Comparison of ENCODE assay signal across 8 mouse cellular contexts in genomic region chr1:190979100-190979563, GRCm38 (mm10). TPM values are rescaled to one million over a fixed set of nuclear protein-coding genes. Genes with fewer than 3 reads are reported as not detected.
DNase-seq lines count a peak whose midpoint lies in the region; ATAC-seq and TF ChIP-seq lines count a peak whose summit lies in the region.

Gene Vash2, minus strand, starts transcription at chr1:190979296.

- TF ChIP-seq POLR2A in thymus, adult 2 months (IDR thresholded peaks at IDR 0.05; ENCODE audit: control insufficient read depth, extremely low read depth, insufficient read depth, low read length, poor library complexity) = no peak
- TF ChIP-seq POLR2A in heart, adult 2 months (IDR thresholded peaks at IDR 0.05; ENCODE audit: insufficient read depth, low read depth, low read length) = no peak
- TF ChIP-seq POLR2A in kidney, adult 2 months (IDR thresholded peaks at IDR 0.05; ENCODE audit: low read depth, low read length) = no peak
- peak; percentile 32; the same call in 1 of the 2 replicates for TF ChIP-seq POLR2A in small intestine, adult 2 months (IDR thresholded peaks at IDR 0.05; ENCODE audit: low read depth, low read length)

- intact Hi-C loops in heart, adult 2 months (cut with DNase I) = no loop called here

- peak; percentile 99 for ATAC-seq in embryonic facial prominence, embryonic 12.5 days (ENCODE audit: insufficient number of reproducible peaks, insufficient read depth, low FRiP score, low TSS enrichment)
- peak; percentile 98 for ATAC-seq in midbrain, embryonic 11.5 days (ENCODE audit: low FRiP score)

- TF ChIP-seq EP300 in heart, adult 2 months (IDR thresholded peaks at IDR 0.05; ENCODE audit: insufficient read depth, low read depth, low read length) = no peak

- H3K27me3 ChIP-seq in thymus, adult 2 months (ENCODE audit: control insufficient read depth, insufficient read depth, low read length) = peaks cover 25% of the 10 kb centered on the region
- no peaks in the 10 kb centered on the region for H3K27me3 ChIP-seq in embryonic facial prominence, embryonic 12.5 days
- peaks cover 4% of the 10 kb centered on the region; the same call in 1 of the 2 replicates for H3K27me3 ChIP-seq in heart, adult 2 months (ENCODE audit: control insufficient read depth, insufficient read depth, low read length)
- H3K27me3 ChIP-seq in kidney, adult 2 months (replicated peaks; ENCODE audit: control insufficient read depth, insufficient read depth, low read length) = no peaks in the 10 kb centered on the region
- no peaks in the 10 kb centered on the region for H3K27me3 ChIP-seq in limb, embryonic 10.5 days (ENCODE audit: low read depth, poor library complexity, severe bottlenecking)
- H3K27me3 ChIP-seq in midbrain, embryonic 11.5 days (ENCODE audit: control insufficient read depth, insufficient read depth, low read length) = no peaks in the 10 kb centered on the region
- peaks cover 35% of the 10 kb centered on the region for H3K27me3 ChIP-seq in small intestine, adult 2 months (ENCODE audit: control insufficient read depth, insufficient read depth, low read length)

- no peaks in the 10 kb centered on the region for H3K9me3 ChIP-seq in embryonic facial prominence, embryonic 12.5 days
- no peaks in the 10 kb centered on the region for H3K9me3 ChIP-seq in limb, embryonic 10.5 days (replicated peaks)
- H3K9me3 ChIP-seq in midbrain, embryonic 11.5 days (ENCODE audit: control insufficient read depth, low read length) = no peaks in the 10 kb centered on the region

- peak within 1 kb of the TSS; percentile 92 for H3K4me2 ChIP-seq in embryonic facial prominence, embryonic 12.5 days (replicated peaks)
- peak within 1 kb of the TSS; percentile 99 for H3K4me2 ChIP-seq in midbrain, embryonic 11.5 days

- H3K27ac ChIP-seq in thymus, adult 2 months (ENCODE audit: control insufficient read depth, insufficient read depth, low read length) = no peak within 1 kb of the TSS
- H3K27ac ChIP-seq in embryonic facial prominence, embryonic 12.5 days = peak within 1 kb of the TSS; percentile 98
- H3K27ac ChIP-seq in heart, adult 2 months = no peak within 1 kb of the TSS
- H3K27ac ChIP-seq in kidney, adult 2 months (ENCODE audit: insufficient read depth, low read depth, low read length) = no peak within 1 kb of the TSS
- peak within 1 kb of the TSS; percentile 96 for H3K27ac ChIP-seq in limb, embryonic 10.5 days
- peak within 1 kb of the TSS; percentile 80 for H3K27ac ChIP-seq in midbrain, embryonic 11.5 days (ENCODE audit: low read depth, low read length)
- no peak within 1 kb of the TSS for H3K27ac ChIP-seq in small intestine, adult 2 months (ENCODE audit: insufficient read depth, low read depth, low read length)

- no peaks in the 10 kb centered on the region for H3K36me3 ChIP-seq in thymus, adult 2 months (ENCODE audit: control insufficient read depth, insufficient read depth, low read length)
- H3K36me3 ChIP-seq in embryonic facial prominence, embryonic 12.5 days = peaks cover 18% of the 10 kb centered on the region
- H3K36me3 ChIP-seq in heart, adult 2 months (ENCODE audit: control insufficient read depth, insufficient read depth, low read length) = no peaks in the 10 kb centered on the region
- H3K36me3 ChIP-seq in kidney, adult 2 months (ENCODE audit: control insufficient read depth, insufficient read depth, low read length) = no peaks in the 10 kb centered on the region
- peaks cover 28% of the 10 kb centered on the region for H3K36me3 ChIP-seq in limb, embryonic 10.5 days
- 0 out of 2 replicates have a peak, but pooled peaks cover 3% of the 10 kb centered on the region for H3K36me3 ChIP-seq in midbrain, embryonic 11.5 days (ENCODE audit: control insufficient read depth, insufficient read depth, low read length)
- H3K36me3 ChIP-seq in small intestine, adult 2 months (ENCODE audit: control insufficient read depth, insufficient read depth, low read length) = no peaks in the 10 kb centered on the region

- H3K4me1 ChIP-seq in thymus, adult 2 months (replicated peaks; ENCODE audit: control insufficient read depth, insufficient read depth, low read length) = peaks cover 14% of the 10 kb centered on the region
- H3K4me1 ChIP-seq in embryonic facial prominence, embryonic 12.5 days = peaks cover 22% of the 10 kb centered on the region
- H3K4me1 ChIP-seq in heart, adult 2 months (ENCODE audit: control insufficient read depth, insufficient read depth, low read length) = 0 out of 2 replicates have a peak, but pooled peaks cover 1% of the 10 kb centered on the region
- H3K4me1 ChIP-seq in kidney, adult 2 months (ENCODE audit: control insufficient read depth, insufficient read depth, low read length) = no peaks in the 10 kb centered on the region
- H3K4me1 ChIP-seq in limb, embryonic 10.5 days = peaks cover 52% of the 10 kb centered on the region
- peaks cover 16% of the 10 kb centered on the region for H3K4me1 ChIP-seq in midbrain, embryonic 11.5 days (ENCODE audit: control insufficient read depth, insufficient read depth, low read length)
- peaks cover 9% of the 10 kb centered on the region for H3K4me1 ChIP-seq in small intestine, adult 2 months (ENCODE audit: control insufficient read depth, insufficient read depth, insufficient read length, low read length)

- H3K4me3 ChIP-seq in thymus, adult 2 months (ENCODE audit: control insufficient read depth, insufficient read depth, low read length) = peak within 1 kb of the TSS; percentile 45
- H3K4me3 ChIP-seq in embryonic facial prominence, embryonic 12.5 days = peak within 1 kb of the TSS; percentile 85
- H3K4me3 ChIP-seq in heart, adult 2 months = peak within 1 kb of the TSS; percentile 56
- peak within 1 kb of the TSS; percentile 47 for H3K4me3 ChIP-seq in kidney, adult 2 months (ENCODE audit: insufficient read depth, low read depth, low read length)
- peak within 1 kb of the TSS; percentile 88 for H3K4me3 ChIP-seq in limb, embryonic 10.5 days
- peak within 1 kb of the TSS; percentile 65 for H3K4me3 ChIP-seq in midbrain, embryonic 11.5 days (ENCODE audit: low read depth, low read length)
- peak within 1 kb of the TSS; percentile 56 for H3K4me3 ChIP-seq in small intestine, adult 2 months (ENCODE audit: low read depth, low read length)

- WGBS in thymus, adult 2 months = 2% methylated on average over 38 of the region's 38 CpGs
- WGBS in embryonic facial prominence, embryonic 12.5 days = 1% methylated on average over 38 of the region's 38 CpGs
- under 1% methylated on average over 38 of the region's 38 CpGs for WGBS in heart, adult 2 months
- 1% methylated on average over 38 of the region's 38 CpGs for WGBS in kidney, adult 2 months
- WGBS in limb, embryonic 10.5 days = under 1% methylated on average over 38 of the region's 38 CpGs
- under 1% methylated on average over 31 of the region's 38 CpGs for WGBS in midbrain, embryonic 11.5 days
- WGBS in small intestine, adult 2 months = 1% methylated on average over 38 of the region's 38 CpGs

- no peaks in the 10 kb centered on the region for H3K79me2 ChIP-seq in heart, adult 2 months (replicated peaks; ENCODE audit: control insufficient read depth, insufficient read depth, low read length)

- DNase-seq in thymus, adult 2 months = peak; percentile 11
- DNase-seq in thymus, postnatal 0 days (ENCODE audit: low spot score) = no peak
- peak; percentile 78 to 86 for DNase-seq in heart, adult 2 months
- peak; percentile 76 for DNase-seq in kidney, adult 2 months
- DNase-seq in limb, embryonic 10.5 days (ENCODE audit: low spot score) = peak; percentile 92
- DNase-seq in midbrain, embryonic 11.5 days (ENCODE audit: low spot score, missing footprints) = peak; percentile 98

- H3K9ac ChIP-seq in embryonic facial prominence, embryonic 12.5 days = peak within 1 kb of the TSS; percentile 93
- peak within 1 kb of the TSS; percentile 9 for H3K9ac ChIP-seq in heart, adult 2 months (ENCODE audit: low read depth, low read length)
- peak within 1 kb of the TSS; percentile 90 for H3K9ac ChIP-seq in midbrain, embryonic 11.5 days (ENCODE audit: low read length)

- TF ChIP-seq CTCF in thymus, adult 2 months (IDR thresholded peaks at IDR 0.05; ENCODE audit: borderline replicate concordance, control insufficient read depth, extremely low read depth, insufficient read depth, low read length, poor library complexity) = no peak
- no peak for TF ChIP-seq CTCF in heart, adult 2 months (IDR thresholded peaks at IDR 0.05)
- no peak for TF ChIP-seq CTCF in kidney, adult 2 months (conservative IDR thresholded peaks at IDR 0.05; ENCODE audit: insufficient read depth, insufficient read length, low read depth, low read length)
- no peak for TF ChIP-seq CTCF in small intestine, adult 2 months (IDR thresholded peaks at IDR 0.05; ENCODE audit: extremely low read depth, insufficient read length, insufficient replicate concordance, low read depth, low read length)

RNA-seq across cellular contexts. Expression of gene Vash2, which starts in this region (rescaled TPM):
- polyA plus RNA-seq in thymus, adult 2 months (2012; rRNA removed) = 2.1 and 3.4 TPM in 2 replicates
- 7.4 and 8.9 TPM in 2 replicates for polyA plus RNA-seq in thymus, postnatal 0 days (2015; fragmentation: Nextera tagmentation; extraction: Ambion mirVana)
- 77.9 and 82.5 TPM in 2 replicates for polyA plus RNA-seq in embryonic facial prominence, embryonic 12.5 days (2016; fragmentation: Nextera tagmentation; extraction: Ambion mirVana)
- total RNA-seq in heart, adult 2 months (2021) = under 1 TPM; 0.31 to 0.41 TPM
- polyA plus RNA-seq in heart, adult 2 months (2012; rRNA removed) = 0.27 and 0.50 TPM in 2 replicates
- 0.15 and 0.22 TPM in 2 replicates for polyA plus RNA-seq in kidney, adult 2 months (2012; rRNA removed)
- polyA plus RNA-seq in limb, embryonic 10.5 days (2016; fragmentation: Nextera tagmentation; extraction: Ambion mirVana) = 56.3 and 64.0 TPM in 2 replicates
- polyA plus RNA-seq in midbrain, embryonic 11.5 days (2014; fragmentation: Nextera tagmentation; extraction: Ambion mirVana) = 52.8 and 58.9 TPM in 2 replicates
- 0.76 and 0.79 TPM in 2 replicates for polyA plus RNA-seq in small intestine, adult 2 months (2012; rRNA removed)

Comparison
In these comparisons a context has a peak if more than half of its experiments do, and no peak if none do; other contexts are left out.
1. Peak in DNase-seq, H3K4me3 ChIP-seq and H3K9ac ChIP-seq in heart, adult 2 months; RNA of the gene not detected or under 1 TPM.
2. Peak in DNase-seq and H3K4me3 ChIP-seq in kidney, adult 2 months; RNA of the gene not detected or under 1 TPM.
3. H3K27ac ChIP-seq: peak in embryonic facial prominence, embryonic 12.5 days (single experiment), limb, embryonic 10.5 days (single experiment) and midbrain, embryonic 11.5 days (single experiment); none in thymus, adult 2 months (single experiment), heart, adult 2 months (single experiment), kidney, adult 2 months (single experiment) and small intestine, adult 2 months (single experiment).
4. H3K9ac ChIP-seq: peak in every context shown above with its lines; median percentile 93 in embryonic facial prominence, embryonic 12.5 days; 90 in midbrain, embryonic 11.5 days; 9 in heart, adult 2 months.
5. Peak in every context shown above with its lines, with median percentiles within 50 percentile points of each other: H3K4me3 ChIP-seq.